Mouse (Mus musculus) left cerebral cortex, postnatal 10 days (tissue): Measurements from ENCODE around the gene Fcgr4. TPM values are rescaled to one million over a fixed set of nuclear protein-coding genes. Genes with fewer than 3 reads are reported as not detected.

ENCODE experiments used
- DNase-seq, 2 experiments: peaks; one replicate each; pipeline ENCODE4 v3.0.0; 2021 to 2022; ENCODE audit warnings: low spot score in 2 of 2, mixed read lengths in 1 of 2; ENCODE audit errors: extremely low spot score in 1 of 2
- intact Hi-C: fragments of 180-260 bp; cut with DNase I; formaldehyde crosslinking; loops from one replicate; pipeline ENCODE4 v1.15.1; 2025
- total RNA-seq, 2 experiments: library from RNA; stranded (reverse); gene quantifications; 2 replicates each; pipeline ENCODE4 v1.2.3; 2021

Fcgr4 gene
- total RNA-seq, 2 experiments from 2014 or later: not detected

DNA sequence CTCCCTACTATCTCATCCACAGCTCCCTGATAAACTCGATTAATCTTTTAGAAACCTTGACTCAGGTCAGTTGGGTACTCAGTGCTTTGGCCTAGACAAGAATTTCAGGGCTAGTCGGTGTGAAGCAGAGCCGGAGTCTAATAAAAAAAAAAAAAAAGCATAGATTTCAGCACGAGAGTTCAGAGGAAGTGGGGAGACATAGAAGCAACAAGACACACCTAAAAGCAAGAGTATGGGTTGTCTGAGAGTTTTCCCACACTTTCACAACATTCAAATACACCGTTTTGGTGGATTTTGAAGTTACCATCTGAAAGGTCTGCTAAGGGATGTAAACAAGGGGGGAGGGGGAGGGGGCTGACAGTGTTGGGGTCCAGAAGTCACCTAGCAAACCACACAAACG lies 13.6 kb upstream of the Fcgr4 start:
- DNase-seq: no peak
- intact Hi-C loops: no loop called here

DNA sequence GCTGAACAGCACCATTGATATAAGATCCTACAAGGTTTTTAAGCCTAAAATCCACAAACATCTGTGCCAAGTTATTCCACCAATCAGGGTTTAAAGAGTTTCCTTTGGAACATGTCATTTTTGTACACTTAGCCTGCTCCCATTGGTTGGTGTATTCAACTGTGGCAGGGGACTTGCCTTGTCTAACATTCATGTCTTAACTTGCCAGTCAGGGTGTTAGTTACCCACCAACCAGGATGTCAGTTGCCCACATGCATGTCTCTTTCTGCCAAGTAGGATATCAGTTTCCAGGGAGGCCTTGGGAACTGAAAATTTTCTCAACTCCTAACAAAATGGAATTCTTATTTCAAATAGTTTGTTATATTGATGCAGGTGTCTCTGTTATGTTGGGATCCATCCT lies 13.1 kb upstream of the Fcgr4 start:
- intact Hi-C loops: no loop called here
- DNase-seq: no peak

- no peak for DNase-seq
- intact Hi-C loops: no loop called here
Measured at GRCm38 (mm10) chr1:171006335-171006734, 12.4 kb upstream of the Fcgr4 start.

DNA sequence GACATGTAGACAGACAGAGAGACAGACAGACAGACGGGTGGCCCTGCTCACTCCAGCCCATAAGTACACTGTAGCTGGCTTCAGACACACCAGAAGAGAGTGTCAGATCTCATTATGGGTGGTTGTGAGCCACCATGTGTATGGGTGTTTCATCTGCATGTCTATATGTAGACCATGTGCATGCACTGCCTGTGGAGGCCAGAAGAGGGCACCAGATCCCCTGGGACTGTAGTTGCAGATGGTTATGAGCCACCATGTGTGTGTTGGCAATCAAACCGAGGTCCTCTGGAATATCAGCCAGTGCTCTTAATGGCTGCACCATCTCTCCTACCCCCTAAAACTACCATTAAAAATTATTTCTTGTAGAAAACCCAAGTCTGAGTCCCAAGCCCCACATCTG lies 11.8 kb upstream of the Fcgr4 start:
- intact Hi-C loops: no loop called here
- no peak for DNase-seq

DNA sequence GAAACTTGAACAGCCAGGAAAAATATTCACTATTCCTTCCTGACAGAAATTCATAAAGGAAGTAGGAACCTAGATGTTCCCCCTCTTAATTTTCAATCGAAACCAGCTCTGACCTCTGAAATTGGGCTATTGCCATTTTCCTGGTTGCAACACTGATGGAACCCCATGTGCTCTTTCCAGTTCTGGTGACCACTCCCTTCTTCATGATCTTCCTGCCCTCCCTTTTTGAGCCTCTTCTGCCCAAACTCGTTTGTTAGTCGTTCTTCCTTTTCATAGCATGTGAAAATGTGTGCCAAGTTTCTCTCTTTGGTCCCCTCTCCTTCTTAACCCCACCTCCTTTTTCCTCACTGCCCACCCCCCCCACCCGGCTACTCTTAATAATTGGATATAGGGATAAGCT lies 7.0 kb upstream of the Fcgr4 start:
- intact Hi-C loops: no loop called here
- DNase-seq: no peak

- intact Hi-C loops: no loop called here
- DNase-seq: no peak
Measured at GRCm38 (mm10) chr1:171016676-171017356, 1.9 kb upstream of the Fcgr4 start.

DNA sequence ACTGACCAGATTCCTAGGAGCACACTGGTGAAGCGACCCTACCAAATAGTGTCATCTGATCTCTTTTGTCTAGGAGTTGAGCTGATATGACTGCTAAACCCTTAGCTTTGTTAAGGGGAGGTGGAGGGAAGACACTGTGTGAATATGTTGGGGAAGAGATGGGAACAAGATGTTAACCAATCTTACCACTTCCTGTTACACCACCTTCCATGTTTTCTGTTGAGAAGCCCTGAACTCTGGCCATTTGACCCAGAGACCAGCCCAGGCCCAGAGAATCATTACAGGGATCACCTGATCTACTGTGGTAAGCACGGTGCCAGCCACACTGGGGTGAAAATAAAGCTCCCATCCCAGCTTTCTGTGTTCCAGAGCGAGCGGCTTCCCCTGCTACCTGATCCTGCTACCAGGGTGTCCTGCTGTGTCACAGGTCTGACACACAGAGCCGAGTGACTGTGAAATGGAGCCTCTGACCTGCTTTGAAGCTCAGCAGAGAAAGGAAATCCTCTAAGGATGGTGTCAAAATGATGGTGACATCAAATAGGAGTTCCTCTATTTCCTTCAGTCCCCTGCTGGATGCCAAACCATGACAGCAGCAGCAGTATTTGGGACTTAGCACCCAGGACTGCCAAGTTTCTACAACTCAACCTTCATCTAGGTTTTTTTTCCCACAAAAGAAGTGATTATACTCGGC lies 1.1 kb upstream of the Fcgr4 start:
- intact Hi-C loops: no loop called here

GRCm38 (mm10) chr1:171019311-171019950 lies 711 bp downstream of the Fcgr4 start:
- intact Hi-C loops: no loop called here
- DNase-seq: no peak

More for the DNA sequence above, 1.1 kb upstream of the Fcgr4 start:
- no peak for DNase-seq

GRCm38 (mm10) chr1:171031752-171032151 lies 13.0 kb downstream of the Fcgr4 start:
- intact Hi-C loops: no loop called here
- DNase-seq: no peak

DNA sequence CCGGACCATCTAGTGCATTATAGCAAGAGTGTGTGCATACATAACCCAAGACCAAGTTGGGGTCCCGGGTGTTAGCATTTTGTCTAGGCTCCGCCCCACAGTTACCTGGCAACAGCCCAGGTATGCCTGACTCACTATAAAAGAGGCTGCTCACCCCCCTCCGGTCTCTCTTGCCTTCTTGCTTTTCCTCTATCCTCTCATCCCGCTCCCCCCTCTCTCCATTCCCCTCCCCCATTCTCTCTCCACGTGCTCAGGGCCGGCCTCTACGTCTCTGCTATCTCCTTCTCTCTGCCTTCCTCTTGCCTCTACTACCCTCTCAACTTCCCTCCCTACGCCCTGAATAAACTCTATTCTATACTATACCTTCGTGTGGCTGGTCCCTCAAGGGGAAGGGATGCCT lies 14.0 kb downstream of the Fcgr4 start:
- intact Hi-C loops: no loop called here
- no peak for DNase-seq

DNA sequence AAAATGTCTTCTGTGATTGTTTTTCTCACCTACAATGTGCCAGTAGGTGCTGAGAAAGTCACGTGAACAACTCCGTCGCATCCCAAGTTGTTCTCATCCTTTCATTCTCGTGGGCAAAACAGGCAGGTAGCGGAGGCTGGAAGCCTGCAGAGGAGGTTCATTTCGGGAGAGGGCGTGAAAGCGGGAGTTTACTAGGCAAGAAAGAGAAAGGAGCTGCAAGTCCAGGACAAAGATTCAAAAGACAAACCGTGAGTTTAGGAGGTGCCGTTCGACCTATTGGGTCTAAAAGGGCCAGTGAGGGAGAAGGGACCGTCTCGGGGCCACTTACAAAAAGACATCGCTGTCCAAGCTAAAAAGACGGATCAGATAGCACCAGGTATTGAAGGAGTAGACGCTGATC lies 14.5 kb downstream of the Fcgr4 start:
- DNase-seq: no peak

DNA sequence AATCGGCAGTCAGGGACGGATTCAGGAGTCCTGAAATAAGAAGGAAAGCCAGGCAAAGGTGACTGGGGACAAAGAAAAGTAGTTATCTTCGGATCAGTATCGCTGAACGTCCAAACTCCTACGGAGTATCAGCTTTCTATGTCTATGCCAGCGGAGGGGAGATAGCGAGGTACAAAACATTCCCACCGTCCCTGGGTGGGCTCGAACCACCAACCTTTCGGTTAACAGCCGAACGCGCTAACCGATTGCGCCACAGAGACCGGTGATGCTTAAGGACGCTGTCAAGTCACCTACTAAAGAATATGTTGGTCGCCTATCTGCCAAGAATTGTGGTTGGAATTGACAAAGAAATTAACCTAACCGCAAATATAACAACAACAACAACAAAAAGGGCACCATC lies 15.0 kb downstream of the Fcgr4 start:
- intact Hi-C loops: no loop called here
- DNase-seq: peak; percentile 80 to 87

More for the DNA sequence above, 14.5 kb downstream of the Fcgr4 start:
- intact Hi-C loops: no loop called here

GRCm38 (mm10) chr1:171034201-171034600 lies 15.5 kb downstream of the Fcgr4 start:
- DNase-seq: no peak

DNA sequence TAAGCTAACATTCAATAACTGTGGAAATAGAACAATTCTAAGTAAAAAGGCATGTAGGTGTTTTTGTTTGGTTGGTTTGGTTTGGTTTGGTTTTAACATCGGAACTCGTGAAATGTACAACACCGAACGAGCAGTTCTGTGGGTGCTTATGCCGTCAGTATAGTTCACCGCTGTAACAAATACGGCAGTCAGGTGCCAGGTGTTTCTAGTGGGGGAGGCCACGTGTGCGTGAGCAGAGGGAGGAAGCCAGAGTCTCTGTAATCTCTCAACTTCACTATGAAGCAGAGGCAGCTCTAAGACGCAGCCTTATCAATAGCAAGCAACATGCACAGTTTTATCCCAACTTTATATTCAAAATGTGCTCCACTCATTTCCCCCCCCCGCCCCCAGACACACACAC lies 16.9 kb downstream of the Fcgr4 start:
- intact Hi-C loops: no loop called here
- DNase-seq: no peak

More at GRCm38 (mm10) chr1:171034201-171034600, 15.5 kb downstream of the Fcgr4 start:
- intact Hi-C loops: no loop called here

DNA sequence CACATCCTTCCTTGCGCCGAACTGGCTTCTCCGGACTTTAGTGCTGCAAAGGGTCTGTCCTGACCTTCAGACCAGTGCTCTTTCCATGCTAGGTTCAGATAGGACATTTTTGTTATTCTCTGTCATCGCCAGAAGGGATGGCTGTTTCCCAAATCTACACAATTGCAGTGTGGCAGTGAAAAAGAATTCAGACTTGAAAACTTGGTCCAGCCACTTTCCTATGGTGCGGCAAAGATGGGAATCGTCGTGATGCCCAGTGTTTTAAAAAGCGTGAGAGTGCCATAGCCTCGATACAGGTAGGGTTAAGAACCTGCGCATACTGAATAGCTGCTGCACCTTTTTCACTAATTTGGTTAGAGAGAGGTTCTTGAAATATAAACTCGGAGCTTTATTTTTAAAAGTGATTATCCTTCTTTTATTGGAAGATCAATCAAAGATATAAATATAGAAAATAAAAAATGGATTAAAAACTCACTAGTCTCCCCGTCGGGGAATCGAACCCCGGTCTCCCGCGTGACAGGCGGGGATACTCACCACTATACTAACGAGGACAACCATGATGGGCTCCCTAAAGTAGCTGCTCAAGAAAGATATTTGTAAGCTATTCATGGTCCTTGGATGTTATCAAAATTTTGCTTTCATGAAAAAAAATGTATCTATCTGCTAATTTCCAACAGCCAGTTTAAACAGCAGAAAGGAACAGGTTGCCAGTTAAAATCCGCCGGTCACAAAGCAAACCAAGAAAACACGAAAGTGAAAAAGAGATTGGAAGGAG lies 18.0 kb downstream of the Fcgr4 start:
- peak; percentile 49 to 79 for DNase-seq
- intact Hi-C loops: no loop called here

DNA sequence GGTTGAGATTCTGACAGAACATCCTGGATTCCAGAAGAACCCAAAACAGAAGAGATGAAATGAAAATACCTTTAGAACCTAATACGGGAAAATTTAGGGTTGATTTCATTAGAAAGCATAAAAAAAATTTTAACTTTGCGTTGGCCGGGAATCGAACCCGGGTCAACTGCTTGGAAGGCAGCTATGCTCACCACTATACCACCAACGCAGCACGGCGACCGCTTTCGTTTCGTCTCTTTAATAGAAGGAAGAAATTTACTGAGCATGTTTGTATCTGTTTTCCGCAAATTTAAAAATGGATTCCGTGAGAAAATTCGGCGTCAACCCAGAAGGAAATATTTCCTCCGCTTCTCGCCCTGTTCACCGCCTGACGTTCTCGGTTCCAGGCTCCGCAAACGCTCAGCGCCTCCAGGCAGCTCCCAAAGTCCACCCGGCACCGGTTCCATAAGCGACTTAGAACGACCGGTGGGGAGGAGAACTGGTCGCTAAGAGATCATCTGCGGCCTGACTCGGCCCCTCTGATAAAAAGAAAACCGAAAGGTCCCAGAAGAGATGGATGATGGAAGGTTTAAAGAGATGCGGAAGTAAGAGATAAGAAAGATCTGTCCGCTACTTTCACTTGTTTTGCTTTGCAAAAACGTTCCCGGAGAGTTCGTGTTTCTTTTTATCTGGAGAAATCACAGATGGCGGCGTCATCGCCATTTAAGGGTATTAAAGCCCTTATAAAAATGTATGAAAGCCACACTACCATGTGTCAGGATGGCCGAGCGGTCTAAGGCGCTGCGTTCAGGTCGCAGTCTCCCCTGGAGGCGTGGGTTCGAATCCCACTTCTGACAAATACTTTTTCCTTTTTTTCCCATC lies 19.4 kb downstream of the Fcgr4 start:
- intact Hi-C loops: loop anchor here (2.0 kb wide), 1 partner anchor 65 kb away; no protein-coding TSS in a partner anchor
- DNase-seq: peak; percentile 81 to 83

DNA sequence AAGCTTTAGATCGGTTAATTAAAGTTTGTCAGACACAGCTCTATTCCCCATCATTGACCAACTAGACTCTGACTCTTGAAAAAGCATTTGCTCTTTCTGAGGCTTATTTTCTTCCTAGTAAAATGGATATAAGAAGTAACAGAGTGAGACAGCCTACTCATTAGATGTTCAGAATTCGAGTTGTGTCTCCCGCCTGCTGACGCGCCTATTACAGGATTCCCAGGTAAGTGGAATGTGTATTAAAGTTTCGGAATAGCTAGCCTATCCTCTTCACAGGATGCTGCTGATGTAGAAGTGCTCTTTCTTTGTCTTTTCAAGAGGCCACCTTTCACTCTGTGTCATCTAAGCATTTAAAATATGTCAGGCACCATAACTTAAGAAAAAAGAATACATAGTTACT lies 20.4 kb downstream of the Fcgr4 start:
- intact Hi-C loops: loop anchor here (2.0 kb wide), 1 partner anchor 64 kb away; no protein-coding TSS in a partner anchor
- no peak for DNase-seq

DNA sequence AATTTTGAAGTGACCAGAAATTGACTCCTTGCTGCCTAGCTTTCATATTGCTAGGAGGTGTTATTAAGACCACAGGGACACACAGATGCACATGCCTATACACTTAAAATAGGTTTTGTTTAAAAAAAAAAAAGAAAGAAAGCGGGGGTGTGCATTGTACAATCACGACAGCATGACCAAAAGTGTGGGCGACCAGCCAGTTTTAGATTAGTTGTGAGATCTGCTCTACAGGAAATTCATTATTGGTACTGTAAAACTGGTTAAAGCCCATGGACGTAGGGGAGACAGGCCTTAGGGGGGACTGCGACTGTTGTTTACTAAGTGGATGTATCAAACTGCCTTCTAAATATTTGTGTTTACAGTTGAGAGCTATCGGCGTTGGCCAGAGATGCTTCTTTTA lies 21.2 kb downstream of the Fcgr4 start:
- no peak for DNase-seq
- intact Hi-C loops: loop anchor here (2.0 kb wide), 1 partner anchor 63 kb away; no protein-coding TSS in a partner anchor
